Comparison of ENCODE assay signal across 8 mouse cellular contexts in the genomic region with DNA sequence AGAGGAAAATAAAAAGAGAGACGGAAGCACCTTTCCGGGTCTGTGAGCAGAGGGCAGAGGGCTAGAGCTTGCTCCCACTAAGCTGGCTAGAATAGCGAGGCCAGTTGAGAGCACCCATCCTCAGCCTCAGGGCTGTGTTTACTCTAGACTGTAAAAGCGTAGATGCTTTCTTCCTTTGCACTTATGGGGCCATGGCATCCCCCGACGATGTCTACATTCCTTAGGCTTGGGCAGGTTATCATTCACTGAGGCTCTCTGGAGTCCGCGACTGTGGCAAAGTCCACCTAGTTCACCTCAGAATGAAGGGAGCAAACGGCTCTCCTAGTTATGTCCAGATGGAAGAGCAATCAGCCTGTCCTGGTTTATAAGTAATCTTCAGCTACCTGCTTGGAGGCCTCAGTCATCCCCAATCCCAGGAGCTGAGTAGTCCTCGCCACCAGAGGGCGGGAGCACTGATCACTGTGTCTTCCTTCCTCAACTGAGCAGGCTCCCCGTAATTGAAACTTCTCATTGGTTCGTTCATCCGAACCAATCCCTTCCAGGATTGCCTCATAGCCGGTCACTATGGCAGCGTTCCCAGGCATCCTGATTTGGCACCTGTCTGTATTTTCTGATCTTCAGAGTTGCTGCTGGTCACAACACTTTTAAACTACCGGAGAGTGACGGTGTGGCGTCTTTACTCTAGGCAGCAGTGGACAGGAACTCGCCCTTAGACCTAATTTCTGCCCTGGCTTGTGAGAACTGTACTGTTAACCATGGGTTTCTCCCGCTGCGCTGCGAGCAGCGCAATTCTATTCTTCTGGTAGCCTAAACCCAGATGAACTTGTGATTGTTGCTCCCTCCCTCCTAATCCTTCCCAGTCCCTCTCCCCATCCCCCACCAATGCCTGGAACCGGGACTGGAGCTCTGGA. TPM values are rescaled to one million over a fixed set of nuclear protein-coding genes. Genes with fewer than 3 reads are reported as not detected.
A peak's percentile ranks its signal among the peaks of the same experiment; 100 is the strongest.
DNase-seq lines count a peak whose midpoint lies in the region; ATAC-seq and TF ChIP-seq lines count a peak whose summit lies in the region.

No protein-coding gene starts in this region.

- H3K36me3 ChIP-seq in kidney, adult 2 months (ENCODE audit: control insufficient read depth, insufficient read depth, low read length): no peaks in the 10 kb centered on the region
- H3K36me3 ChIP-seq in limb, embryonic 10.5 days: no peaks in the 10 kb centered on the region
- H3K36me3 ChIP-seq in midbrain, embryonic 12.5 days: no peaks in the 10 kb centered on the region

- no peaks in the 10 kb centered on the region for H3K9me3 ChIP-seq in limb, embryonic 10.5 days (replicated peaks)
- no peaks in the 10 kb centered on the region for H3K9me3 ChIP-seq in midbrain, embryonic 12.5 days

- H3K4me1 ChIP-seq in embryonic fibroblast, embryonic 13.5 days (ENCODE audit: control insufficient read depth, insufficient read depth, low read length): 0 out of 2 replicates have a peak, but pooled peaks cover 2% of the 10 kb centered on the region
- H3K4me1 ChIP-seq in kidney, adult 2 months (ENCODE audit: control insufficient read depth, insufficient read depth, low read length): peaks cover 8% of the 10 kb centered on the region
- peaks cover 8% of the 10 kb centered on the region; the same call in 1 of the 2 replicates for H3K4me1 ChIP-seq in limb, embryonic 10.5 days
- peaks cover 30% of the 10 kb centered on the region; the same call in 1 of the 2 replicates for H3K4me1 ChIP-seq in midbrain, embryonic 12.5 days

- peak overlapping the region; percentile 64 for H3K4me2 ChIP-seq in midbrain, embryonic 12.5 days (replicated peaks)

- 0 out of 2 replicates have a peak overlapping the region, but pooled peaks have one; percentile 2 for H3K4me3 ChIP-seq in embryonic fibroblast, embryonic 13.5 days (ENCODE audit: insufficient read depth, low read length)
- H3K4me3 ChIP-seq in kidney, adult 2 months (ENCODE audit: insufficient read depth, low read depth, low read length): peak overlapping the region; percentile 49
- H3K4me3 ChIP-seq in limb, embryonic 10.5 days: peak overlapping the region; percentile 53
- peak overlapping the region; percentile 42 for H3K4me3 ChIP-seq in midbrain, embryonic 12.5 days

- TF ChIP-seq CTCF in embryonic fibroblast, embryonic 13.5 days (IDR thresholded peaks at IDR 0.05; ENCODE audit: borderline replicate concordance, insufficient read depth, low read length): peak; percentile 53; the same call in 1 of the 2 replicates
- peak; percentile 86 for TF ChIP-seq CTCF in kidney, adult 2 months (conservative IDR thresholded peaks at IDR 0.05; ENCODE audit: insufficient read depth, insufficient read length, low read depth, low read length)

- TF ChIP-seq POLR2A in embryonic fibroblast, embryonic 13.5 days (IDR thresholded peaks at IDR 0.05; ENCODE audit: low read depth, low read length): no peak
- no peak for TF ChIP-seq POLR2A in kidney, adult 2 months (IDR thresholded peaks at IDR 0.05; ENCODE audit: low read depth, low read length)

- no peak overlapping the region for H3K27ac ChIP-seq in embryonic fibroblast, embryonic 13.5 days (ENCODE audit: insufficient read depth, low read length)
- H3K27ac ChIP-seq in kidney, adult 2 months (ENCODE audit: insufficient read depth, low read depth, low read length): peak overlapping the region; percentile 73; the same call in 1 of the 2 replicates
- no peak overlapping the region for H3K27ac ChIP-seq in limb, embryonic 10.5 days
- no peak overlapping the region for H3K27ac ChIP-seq in midbrain, embryonic 12.5 days (replicated peaks)

- H3K27me3 ChIP-seq in kidney, adult 2 months (replicated peaks; ENCODE audit: control insufficient read depth, insufficient read depth, low read length): no peaks in the 10 kb centered on the region
- H3K27me3 ChIP-seq in limb, embryonic 10.5 days (ENCODE audit: low read depth, poor library complexity, severe bottlenecking): 0 out of 2 replicates have a peak, but pooled peaks cover 3% of the 10 kb centered on the region
- no peaks in the 10 kb centered on the region for H3K27me3 ChIP-seq in midbrain, embryonic 12.5 days

- peak; percentile 90 for DNase-seq in brain, adult 2 months (ENCODE audit: low read depth, low spot score)
- DNase-seq in heart, adult 8-10 months (ENCODE audit: low spot score): peak; percentile 90
- peak; percentile 97 for DNase-seq in kidney, adult 2 months
- DNase-seq in limb, embryonic 10.5 days (ENCODE audit: low spot score): peak; percentile 79
- DNase-seq in skeletal muscle tissue, adult 2 months (ENCODE audit: low read depth, low spot score): peak; percentile 86
- DNase-seq in T-cell, adult 2 months (ENCODE audit: low spot score): no peak

- 17% methylated on average over 25 of the region's 25 CpGs for WGBS in kidney, adult 2 months
- WGBS in limb, embryonic 10.5 days: 24% methylated on average over 25 of the region's 25 CpGs
- WGBS in midbrain, embryonic 12.5 days: 24% methylated on average over 25 of the region's 25 CpGs

- ATAC-seq in midbrain, embryonic 12.5 days (ENCODE audit: low FRiP score, low read depth): peak; percentile 87

- H3K9ac ChIP-seq in midbrain, embryonic 12.5 days (replicated peaks): no peak overlapping the region; the same call in 1 of the 2 replicates

RNA-seq across cellular contexts. Expression of a gene that starts 23.2 kb away (rescaled TPM):
- 1.1 and 11.3 TPM in 2 replicates for polyA plus RNA-seq in embryonic fibroblast, embryonic 13.5 days (2011; ENCODE audit: insufficient read length, low read depth, missing spikeins)
- 10 to 100 TPM in 2 of 4 experiments, 1 to 10 TPM in 2; 5.7 to 12.2 (median 9.4) TPM for total RNA-seq in heart, adult 8-10 months (2022)
- polyA plus RNA-seq in kidney, adult 2 months (2012; rRNA removed): 5.6 and 8.2 TPM in 2 replicates
- 0.21 and 0.34 TPM in 2 replicates for polyA plus RNA-seq in limb, embryonic 10.5 days (2016; fragmentation: Nextera tagmentation; extraction: Ambion mirVana)
- 0.38 and 0.86 TPM in 2 replicates for polyA plus RNA-seq in midbrain, embryonic 12.5 days (2016; fragmentation: Nextera tagmentation; extraction: Ambion mirVana)

RNA-seq across cellular contexts. Expression of a gene that starts 55.4 kb away (rescaled TPM):
- polyA plus RNA-seq in embryonic fibroblast, embryonic 13.5 days (2011; ENCODE audit: insufficient read length, low read depth, missing spikeins): not detected in 2 replicates
- not detected for total RNA-seq in heart, adult 8-10 months (2022)
- 0.04 TPM in 1 of 2 replicates, not detected in the other for polyA plus RNA-seq in kidney, adult 2 months (2012; rRNA removed)
- polyA plus RNA-seq in limb, embryonic 10.5 days (2016; fragmentation: Nextera tagmentation; extraction: Ambion mirVana): not detected in 2 replicates
- polyA plus RNA-seq in midbrain, embryonic 12.5 days (2016; fragmentation: Nextera tagmentation; extraction: Ambion mirVana): not detected in 2 replicates

Comparison
In these comparisons a context has a peak if more than half of its experiments do, and no peak if none do; other contexts are left out.
1. H3K4me3 ChIP-seq: peak in every context shown above with its lines; median percentile 53 in limb, embryonic 10.5 days; 49 in kidney, adult 2 months; 42 in midbrain, embryonic 12.5 days; 2 in embryonic fibroblast, embryonic 13.5 days.